Mouse (Mus musculus): Measurements from ENCODE around the gene Iqgap2.

DNA sequence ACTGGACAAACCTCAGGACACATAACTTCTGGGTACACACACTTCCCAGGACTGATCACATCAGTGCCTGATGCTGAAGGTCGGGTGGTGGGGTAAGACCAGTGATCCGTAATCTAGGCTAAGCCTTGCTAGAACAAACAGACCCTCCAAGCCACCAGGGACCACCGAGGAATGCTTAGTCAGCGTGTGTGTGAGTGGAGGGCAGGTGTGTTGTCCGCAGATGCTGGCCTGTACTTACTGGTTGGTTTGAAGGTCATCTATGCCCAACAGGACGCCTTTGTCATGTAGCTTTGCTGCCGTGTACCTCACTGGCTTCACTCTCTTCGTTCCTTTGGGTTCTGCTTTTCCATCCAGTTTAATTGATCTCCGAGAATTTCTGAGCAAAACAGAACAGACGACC, 262.0 kb downstream of the Iqgap2 start:
- TF ChIP-seq CTCF (IDR thresholded peaks at IDR 0.05; ENCODE audit: low read depth), result no peak
- no peak for TF ChIP-seq EP300 (IDR thresholded peaks at IDR 0.05; ENCODE audit: low read depth)

Data from liver, postnatal 0 days (tissue).